Mouse (Mus musculus): ENCODE measurements around the gene Ccnt1. TPM values are rescaled to one million over a fixed set of nuclear protein-coding genes. Genes with fewer than 3 reads are reported as not detected.

Gene Ccnt1
- 10 to 100 TPM; 32.8 to 42.6 TPM for total RNA-seq (2021)
- long read RNA-seq, experiment 1, partial matches to known transcripts: 0 of 6 reads
- long read RNA-seq, experiment 1, other reads (novel, unspliced or antisense): 2 of 6 reads
- long read RNA-seq, experiment 2, partial matches to known transcripts: 0 of 5 reads
- long read RNA-seq, experiment 2, other reads (novel, unspliced or antisense): 1 of 5 reads

DNA sequence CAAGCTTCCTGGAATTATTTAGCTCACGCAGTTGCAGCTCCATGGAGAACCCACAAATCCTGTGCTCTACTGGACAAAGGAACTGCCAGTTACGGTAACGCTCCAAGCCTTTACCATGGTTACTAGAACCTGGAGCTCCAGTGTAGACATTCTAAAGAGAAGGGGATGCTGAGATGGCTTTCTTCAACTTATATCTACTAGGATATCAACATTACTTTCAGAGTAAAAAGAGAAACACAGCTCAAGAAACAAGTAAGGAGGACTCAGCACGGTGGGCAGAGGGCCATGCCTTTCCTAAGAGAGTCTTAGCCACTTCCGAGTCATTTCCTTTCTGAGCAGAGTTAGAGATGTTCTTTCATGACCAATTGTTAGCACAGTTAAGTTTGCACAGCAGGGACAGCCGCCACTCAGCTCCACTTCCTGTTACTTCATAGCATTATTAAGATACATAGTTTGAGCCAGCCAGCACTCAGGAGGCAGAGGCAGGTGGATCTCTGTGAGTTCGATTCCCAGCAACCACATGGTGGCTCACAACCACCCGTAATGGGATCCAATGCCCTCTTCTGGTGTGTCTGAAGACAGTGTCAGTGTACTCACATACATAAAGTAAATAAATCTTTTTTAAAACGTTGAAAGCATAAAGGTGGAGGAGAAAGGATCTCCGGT, at the start of gene Ccnt1, which contains the start of gene 4930415O20Rik:
Gene Ccnt1 (minus strand): TSS at position 51 of the 666 bp plus-strand sequence.
Gene 4930415O20Rik (plus strand): TSS at position 132 of the 666 bp plus-strand sequence.
- intact Hi-C loops (cut with DNase I): no loop called here

DNA sequence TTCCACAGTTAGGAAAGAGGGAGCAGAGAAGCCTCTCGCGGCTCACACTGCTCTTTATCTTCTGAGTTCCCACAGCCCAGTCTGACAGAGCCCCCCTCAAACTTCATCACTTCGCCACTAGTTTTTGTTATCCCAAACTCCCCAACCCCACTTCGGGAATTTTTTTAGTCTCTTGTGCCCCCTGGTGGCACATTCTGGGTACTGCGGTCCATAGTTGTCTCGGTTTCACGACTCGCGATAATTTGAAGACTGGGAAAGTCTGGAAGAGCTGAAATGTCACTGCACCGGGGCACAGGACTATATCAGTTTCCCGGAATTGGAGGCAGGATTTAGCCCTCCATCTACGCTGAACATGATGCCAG, 46.4 kb upstream of the Ccnt1 start:
- intact Hi-C loops (cut with DNase I): loop anchor here (1.0 to 5.0 kb wide), 2 partner anchors 37 to 105 kb away; no protein-coding TSS in a partner anchor
- DNase-seq: peak; percentile 79 to 88

More for the DNA sequence above, at the start of gene Ccnt1, which contains the start of gene 4930415O20Rik:
- DNase-seq: no peak

GRCm38 (mm10) chr15:98616362-98617175, 45.8 kb upstream of the Ccnt1 start:
- DNase-seq: peak in 1 of 2 experiments; percentile 37
- intact Hi-C loops (cut with DNase I): loop anchor here (1.0 to 5.0 kb wide), 2 partner anchors 36 to 104 kb away; no protein-coding TSS in a partner anchor

DNA sequence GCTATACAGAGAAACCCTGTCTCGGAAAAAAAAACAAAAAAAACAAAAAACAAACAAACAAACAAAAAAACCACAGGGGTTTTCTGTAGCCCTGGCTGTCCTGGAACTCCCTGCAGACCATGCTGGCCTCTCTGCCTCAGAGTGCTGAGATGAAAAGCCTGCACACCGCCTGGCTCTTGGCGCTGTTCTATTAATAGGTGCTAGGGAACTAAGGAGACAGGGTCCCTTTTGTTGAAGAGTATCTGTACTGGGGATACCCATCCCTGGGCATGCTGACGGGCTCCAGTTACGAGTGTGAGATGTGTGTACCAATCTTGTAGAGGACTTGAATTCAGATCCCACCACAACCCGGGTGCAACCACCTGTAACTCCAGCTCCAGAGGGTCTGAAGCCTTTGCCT, 45.0 kb upstream of the Ccnt1 start:
- intact Hi-C loops (cut with DNase I): loop anchor here (5.0 kb wide), 1 partner anchor 103 kb away; no protein-coding TSS in a partner anchor
- peak in 1 of 2 experiments; percentile 36 for DNase-seq

DNA sequence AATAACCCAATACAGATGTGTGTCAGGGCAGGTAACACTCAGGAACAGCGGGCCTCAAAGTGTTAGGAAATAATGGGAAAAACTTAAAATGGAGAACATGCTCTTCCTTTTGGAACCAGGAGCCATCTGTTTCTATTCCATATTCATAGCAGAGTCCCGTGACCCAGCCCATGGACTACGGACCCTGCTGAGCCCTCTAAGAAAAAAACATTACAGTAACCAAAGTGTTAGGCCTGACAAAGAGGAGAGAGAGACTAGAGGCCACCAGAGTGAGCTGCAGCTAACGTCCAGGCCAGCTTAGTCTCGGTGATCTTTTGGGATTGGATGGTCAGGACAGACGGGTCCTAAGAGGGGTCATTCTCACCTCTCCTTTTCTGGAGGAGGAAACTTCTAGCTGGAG, 44.2 kb upstream of the Ccnt1 start:
- no peak for DNase-seq
- intact Hi-C loops (cut with DNase I): loop anchor here (5.0 kb wide), 1 partner anchor 103 kb away; no protein-coding TSS in a partner anchor

DNA sequence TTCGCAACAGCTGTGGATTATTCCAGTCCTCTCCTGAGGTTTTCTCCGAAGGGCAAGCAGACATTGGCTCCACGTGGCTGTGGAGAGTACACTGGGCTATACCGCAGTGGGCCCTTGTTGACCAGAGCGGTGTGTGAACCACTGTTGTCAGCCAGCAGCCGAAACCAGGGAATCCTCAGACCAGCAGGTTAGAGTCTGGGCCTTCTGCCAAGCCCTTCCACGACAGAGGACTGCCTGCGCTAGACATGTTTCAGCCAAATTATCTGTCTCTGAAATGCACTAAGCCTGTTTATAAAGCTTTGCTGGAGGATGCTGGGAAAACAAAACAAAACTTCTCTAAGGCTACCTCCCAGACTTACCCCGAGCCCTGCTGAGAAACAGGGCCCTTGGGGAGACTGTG, 43.8 kb upstream of the Ccnt1 start:
- intact Hi-C loops (cut with DNase I): no loop called here
- DNase-seq: no peak

DNA sequence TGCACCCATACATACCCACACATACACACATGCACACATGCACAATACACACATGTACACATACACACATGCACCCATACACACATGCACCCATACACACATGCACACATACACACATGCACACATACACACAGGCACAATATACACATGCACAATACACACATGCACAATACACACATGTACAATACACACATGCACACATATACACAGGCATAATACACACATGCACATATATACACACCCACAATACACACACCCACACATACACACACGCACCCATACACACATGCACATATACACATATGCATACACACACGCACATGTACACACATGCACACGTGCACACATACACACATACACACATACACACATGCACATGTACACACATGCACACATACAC, 41.5 kb upstream of the Ccnt1 start:
- no peak for DNase-seq
- intact Hi-C loops (cut with DNase I): no loop called here

DNA sequence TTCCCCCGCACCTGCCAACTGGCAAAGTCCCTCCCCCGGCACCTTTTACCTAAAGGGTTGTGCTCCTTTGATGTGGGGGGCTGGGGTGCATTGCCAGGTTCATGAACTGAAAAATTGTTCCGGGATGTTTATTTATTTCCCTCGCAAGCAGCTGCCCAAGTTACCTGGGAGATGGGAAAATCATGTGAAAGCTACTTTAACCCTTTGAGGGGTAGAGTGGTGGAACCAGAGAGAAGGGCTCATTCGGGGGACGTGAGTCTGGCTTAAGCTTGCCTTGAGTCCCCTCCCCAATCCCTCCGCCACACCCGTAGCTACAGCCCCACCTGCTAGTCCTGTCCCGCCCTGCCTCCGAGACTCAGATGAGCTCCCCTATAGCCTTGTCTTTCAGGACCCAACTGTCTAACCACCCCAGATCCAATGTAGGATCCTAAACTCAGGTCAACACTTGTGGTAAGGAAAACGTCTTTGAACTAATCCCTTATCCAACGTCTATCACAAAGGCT, 39.5 kb upstream of the Ccnt1 start:
- DNase-seq: no peak
- intact Hi-C loops (cut with DNase I): no loop called here

- intact Hi-C loops (cut with DNase I): no loop called here
- peak; percentile 85 to 86 for DNase-seq
Observed at GRCm38 (mm10) chr15:98609331-98610130, 38.8 kb upstream of the Ccnt1 start, which contains the start of gene Adcy6. Gene Adcy6, minus strand, starts transcription at chr15:98610076.

DNA sequence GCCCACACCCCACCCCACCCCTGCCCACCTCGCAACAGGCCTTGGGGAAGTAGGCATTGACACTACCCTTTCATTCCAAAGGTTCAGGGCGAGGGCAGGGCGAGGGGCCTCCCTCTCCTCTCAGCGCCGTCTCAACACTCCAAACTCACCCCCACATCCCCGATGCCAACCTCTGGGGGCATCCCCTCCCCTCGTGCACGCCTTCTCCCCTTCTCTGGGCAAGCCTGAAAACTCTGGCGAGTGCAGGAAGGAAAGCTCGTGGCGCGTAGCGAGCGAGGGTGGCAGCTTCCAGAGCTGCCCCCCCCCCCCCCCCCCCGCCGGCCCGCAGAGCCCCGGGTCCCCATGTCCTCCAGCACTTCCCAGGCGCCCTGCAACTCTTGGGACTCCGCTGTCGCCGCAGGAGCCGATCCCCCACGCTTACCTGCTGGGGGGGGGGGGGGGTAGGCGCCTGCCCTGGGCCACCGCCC, 38.1 kb upstream of the Ccnt1 start:
- peak in 1 of 2 experiments; percentile 49 for DNase-seq
- intact Hi-C loops (cut with DNase I): no loop called here

DNA sequence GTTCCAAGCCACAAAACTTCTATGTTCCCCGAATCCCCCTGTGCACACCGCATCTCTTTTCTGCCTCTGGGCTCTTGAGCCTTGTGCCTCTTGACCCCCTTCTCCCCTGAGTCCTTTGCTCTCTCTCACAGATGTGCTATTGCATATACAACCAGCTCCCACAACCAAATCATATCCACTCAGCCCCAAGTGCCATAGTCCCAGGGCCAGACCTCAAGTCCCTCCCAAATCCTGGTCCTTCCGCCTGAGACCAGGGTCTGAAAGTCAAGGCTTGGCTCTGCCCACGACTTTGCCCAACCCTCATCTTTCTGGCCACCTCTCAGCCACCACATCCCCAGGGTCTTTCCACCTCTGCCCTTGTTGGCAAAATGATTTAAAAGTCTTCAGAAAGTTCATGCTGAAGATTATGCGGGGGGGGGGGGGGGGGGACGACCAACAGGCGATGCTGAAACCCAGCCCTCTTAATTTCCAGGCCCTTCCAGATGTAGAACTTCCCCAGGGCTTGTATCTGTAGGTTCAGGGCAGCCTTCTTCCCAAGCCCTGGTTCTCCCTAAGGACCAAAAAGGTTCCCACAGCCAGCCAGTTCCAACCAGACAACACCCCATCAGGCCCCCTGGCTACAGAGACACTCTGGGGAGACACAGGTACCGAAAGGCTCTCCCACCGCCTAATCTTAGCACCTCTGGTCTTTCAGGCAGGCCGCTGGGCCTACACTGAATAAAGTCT, 37.5 kb upstream of the Ccnt1 start:
- intact Hi-C loops (cut with DNase I): no loop called here
- peak; percentile 43 to 44 for DNase-seq

GRCm38 (mm10) chr15:98607557-98607956, 36.8 kb upstream of the Ccnt1 start:
- DNase-seq: peak; percentile 87 to 88
- intact Hi-C loops (cut with DNase I): no loop called here

GRCm38 (mm10) chr15:98606739-98607138, 36.0 kb upstream of the Ccnt1 start:
- DNase-seq: no peak
- intact Hi-C loops (cut with DNase I): no loop called here

GRCm38 (mm10) chr15:98606051-98606536, 35.4 kb upstream of the Ccnt1 start:
- DNase-seq: no peak
- intact Hi-C loops (cut with DNase I): no loop called here

GRCm38 (mm10) chr15:98604041-98604575, 33.4 kb upstream of the Ccnt1 start:
- intact Hi-C loops (cut with DNase I): no loop called here
- no peak for DNase-seq

GRCm38 (mm10) chr15:98602921-98603458, 32.3 kb upstream of the Ccnt1 start:
- DNase-seq: peak; percentile 56 to 60
- intact Hi-C loops (cut with DNase I): loop anchor here (2.0 kb wide), 1 partner anchor 16 kb away; no protein-coding TSS in a partner anchor

GRCm38 (mm10) chr15:98602191-98602881, 31.6 kb upstream of the Ccnt1 start:
- peak; percentile 70 to 77 for DNase-seq
- intact Hi-C loops (cut with DNase I): loop anchor here (2.0 kb wide), 1 partner anchor 16 kb away; no protein-coding TSS in a partner anchor

DNA sequence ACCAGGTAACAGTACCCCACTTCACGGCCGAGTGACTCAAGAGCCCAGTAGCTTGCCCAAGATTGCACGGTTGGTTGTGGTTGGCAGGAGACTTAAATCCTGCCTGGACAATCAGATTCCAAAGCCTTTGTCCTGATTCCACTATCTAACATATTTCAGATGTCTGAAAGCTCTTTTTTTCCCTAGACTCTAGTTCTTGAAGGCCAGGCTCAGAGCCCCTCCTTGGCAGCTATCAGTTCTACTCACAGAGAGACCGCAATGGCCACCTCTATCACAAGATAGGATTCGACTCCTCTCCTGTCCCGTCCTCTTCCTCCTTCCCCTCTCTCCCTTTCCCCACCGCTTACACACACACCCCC, 31.1 kb upstream of the Ccnt1 start:
- intact Hi-C loops (cut with DNase I): loop anchor here (2.0 kb wide), 1 partner anchor 15 kb away; no protein-coding TSS in a partner anchor
- DNase-seq: no peak

All from heart, postnatal 14 days (tissue).